Mouse (Mus musculus): ENCODE measurements around the gene Stk39.

- TF ChIP-seq ZNF384 (IDR thresholded peaks at IDR 0.05; ENCODE audit: low read depth, low read length) (no peak), ZC3H11A (IDR thresholded peaks at IDR 0.05; ENCODE audit: borderline replicate concordance, low read depth, low read length) (no peak), CHD2 (IDR thresholded peaks at IDR 0.05; ENCODE audit: low read depth, low read length) (0 out of 2 replicates have a peak, but pooled peaks have one; percentile 37), HCFC1 (IDR thresholded peaks at IDR 0.05; ENCODE audit: borderline replicate concordance, insufficient read depth, low read length) (no peak), MAFK (IDR thresholded peaks at IDR 0.05; ENCODE audit: insufficient read depth, low read depth, low read length) (no peak)
Observed at GRCm38 (mm10) chr2:68249855-68250424, 222.1 kb downstream of the Stk39 start.

Data from ES-E14 (cell line).